Mouse (Mus musculus) forebrain, embryonic 15.5 days (tissue): ENCODE results near the gene Crybb1. TPM values are rescaled to one million over a fixed set of nuclear protein-coding genes. Genes with fewer than 3 reads are reported as not detected.

Experiments
- ATAC-seq: fragments of 200-750 bp; cut with Nextera tagmentation; replicated peaks from 2 replicates; pipeline ENCODE4 v1.8.0; 2017; ENCODE audit warnings: mild to moderate bottlenecking, moderate TSS enrichment, moderate library complexity
- H3K27ac ChIP-seq: fragments of 300-500 bp; sonication (generic); replicated peaks from 2 replicates; pipeline ENCODE4 v1.5.1; 2015; ENCODE audit warnings: mild to moderate bottlenecking, inconsistent platforms
- H3K27me3 ChIP-seq: fragments of 300-500 bp; sonication (generic); 2 replicates; pipeline ENCODE4 v1.6.1; 2015; ENCODE audit warnings: inconsistent platforms
- H3K36me3 ChIP-seq: fragments of 300-500 bp; sonication (generic); 2 replicates; pipeline ENCODE4 v1.6.1; 2015; ENCODE audit warnings: mild to moderate bottlenecking, inconsistent platforms
- H3K4me1 ChIP-seq: fragments of 300-500 bp; sonication (generic); 2 replicates; pipeline ENCODE4 v1.6.1; 2015; ENCODE audit warnings: inconsistent platforms
- H3K4me2 ChIP-seq: fragments of 300-500 bp; sonication (generic); replicated peaks from 2 replicates; pipeline ENCODE4 v1.6.1; 2015; ENCODE audit warnings: mild to moderate bottlenecking, inconsistent platforms
- H3K4me3 ChIP-seq: fragments of 300-500 bp; sonication (generic); 2 replicates; pipeline ENCODE4 v1.5.1; 2015; ENCODE audit warnings: mild to moderate bottlenecking, inconsistent platforms
- H3K9ac ChIP-seq: fragments of 300-500 bp; sonication (generic); replicated peaks from 2 replicates; pipeline ENCODE4 v1.6.1; 2015; ENCODE audit warnings: mild to moderate bottlenecking, inconsistent platforms
- H3K9me3 ChIP-seq: fragments of 300-500 bp; sonication (generic); 2 replicates; pipeline ENCODE4 v1.6.1; 2016; ENCODE audit warnings: inconsistent platforms
- WGBS: fragments of 180-500 bp; shearing (Covaris S2); methylation state at CpG from one replicate; pipeline ENCODE4 v1.1.7; 2015; ENCODE audit warnings: mixed read lengths; 5-methylcytosine and 5-hydroxymethylcytosine counted together
- polyA plus RNA-seq: library from polyadenylated mRNA; unstranded; fragments of >200 nt; fragmentation: Nextera tagmentation; extraction: Ambion mirVana; gene quantifications from 2 replicates; pipeline ENCODE4 v1.2.1, GENCODE M21; 2015

Crybb1 gene
- polyA plus RNA-seq, 1 experiment from 2014 or later = 5.4 TPM

- ATAC-seq = no peak
- Histone ChIP-seq H3K27me3 (no peaks in the 10 kb centered on the region), H3K9me3 (no peaks in the 10 kb centered on the region), H3K36me3 (no peaks in the 10 kb centered on the region), H3K4me2 (no peak overlapping the region), H3K27ac (peak overlapping the region; percentile 24), H3K9ac (no peak overlapping the region), H3K4me3 (no peak overlapping the region), H3K4me1 (peaks cover 24% of the 10 kb centered on the region)
- WGBS = 52% methylated on average over 3 of the region's 3 CpGs
Observed at GRCm38 (mm10) chr5:112238781-112239482, 16.7 kb upstream of the Crybb1 start.

- Histone ChIP-seq H3K27me3 (no peaks in the 10 kb centered on the region), H3K4me2 (no peak overlapping the region)
- 2% methylated on average over 10 of the region's 10 CpGs for WGBS
Observed at GRCm38 (mm10) chr5:112240761-112241160, 14.9 kb upstream of the Crybb1 start.

GRCm38 (mm10) chr5:112241849-112242248 is 13.8 kb upstream of the Crybb1 start:
- no peak overlapping the region for H3K4me2 ChIP-seq
- H3K4me3 ChIP-seq = no peak overlapping the region
- no peaks in the 10 kb centered on the region for H3K36me3 ChIP-seq
- H3K27ac ChIP-seq = no peak overlapping the region
- H3K27me3 ChIP-seq = no peaks in the 10 kb centered on the region
- no peak for ATAC-seq
- WGBS = 78% methylated on average over 2 of the region's 2 CpGs
- no peaks in the 10 kb centered on the region for H3K9me3 ChIP-seq
- peaks cover 24% of the 10 kb centered on the region for H3K4me1 ChIP-seq
- no peak overlapping the region for H3K9ac ChIP-seq

More at GRCm38 (mm10) chr5:112240761-112241160, 14.9 kb upstream of the Crybb1 start:
- no peaks in the 10 kb centered on the region for H3K9me3 ChIP-seq
- no peaks in the 10 kb centered on the region for H3K36me3 ChIP-seq
- H3K4me3 ChIP-seq = no peak overlapping the region
- no peak overlapping the region for H3K27ac ChIP-seq
- H3K4me1 ChIP-seq = peaks cover 24% of the 10 kb centered on the region
- peak; percentile 58 for ATAC-seq
- H3K9ac ChIP-seq = no peak overlapping the region

- H3K9me3 ChIP-seq = no peaks in the 10 kb centered on the region
- no peak for ATAC-seq
- no peaks in the 10 kb centered on the region for H3K36me3 ChIP-seq
- no peak overlapping the region for H3K9ac ChIP-seq
- H3K4me3 ChIP-seq = no peak overlapping the region
- H3K27me3 ChIP-seq = no peaks in the 10 kb centered on the region
- 52% methylated on average over 5 of the region's 5 CpGs for WGBS
- H3K4me2 ChIP-seq = no peak overlapping the region
- H3K27ac ChIP-seq = no peak overlapping the region
- H3K4me1 ChIP-seq = peaks cover 19% of the 10 kb centered on the region
Observed at GRCm38 (mm10) chr5:112242361-112242778, 13.2 kb upstream of the Crybb1 start.

GRCm38 (mm10) chr5:112243041-112243440 is 12.6 kb upstream of the Crybb1 start:
- no peak overlapping the region for H3K4me2 ChIP-seq
- no peak overlapping the region for H3K9ac ChIP-seq
- H3K27me3 ChIP-seq = no peaks in the 10 kb centered on the region
- no peak for ATAC-seq
- H3K27ac ChIP-seq = no peak overlapping the region
- H3K9me3 ChIP-seq = no peaks in the 10 kb centered on the region
- no peak overlapping the region for H3K4me3 ChIP-seq
- no peaks in the 10 kb centered on the region for H3K36me3 ChIP-seq
- WGBS = 65% methylated on average over 5 of the region's 5 CpGs
- peaks cover 12% of the 10 kb centered on the region for H3K4me1 ChIP-seq

GRCm38 (mm10) chr5:112243539-112244274 is 11.9 kb upstream of the Crybb1 start:
- no peak overlapping the region for H3K9ac ChIP-seq
- H3K27me3 ChIP-seq = no peaks in the 10 kb centered on the region
- H3K9me3 ChIP-seq = no peaks in the 10 kb centered on the region
- 71% methylated on average over 10 of the region's 10 CpGs for WGBS
- peaks cover 5% of the 10 kb centered on the region for H3K4me1 ChIP-seq
- H3K4me3 ChIP-seq = no peak overlapping the region
- no peak for ATAC-seq
- H3K27ac ChIP-seq = no peak overlapping the region
- no peaks in the 10 kb centered on the region for H3K36me3 ChIP-seq
- no peak overlapping the region for H3K4me2 ChIP-seq

- Histone ChIP-seq H3K27ac (no peak overlapping the region), H3K4me3 (no peak overlapping the region), H3K9me3 (no peaks in the 10 kb centered on the region), H3K9ac (no peak overlapping the region), H3K4me2 (no peak overlapping the region), H3K36me3 (no peaks in the 10 kb centered on the region), H3K27me3 (no peaks in the 10 kb centered on the region), H3K4me1 (peaks cover 2% of the 10 kb centered on the region)
- ATAC-seq = no peak
- 81% methylated on average over 1 of the region's 1 CpGs for WGBS
Observed at GRCm38 (mm10) chr5:112244275-112244562, 11.4 kb upstream of the Crybb1 start.

GRCm38 (mm10) chr5:112244890-112245615 is 10.6 kb upstream of the Crybb1 start:
- Histone ChIP-seq H3K4me1 (peaks cover 2% of the 10 kb centered on the region; the same call in 1 of the 2 replicates), H3K4me2 (no peak overlapping the region), H3K27ac (no peak overlapping the region), H3K9me3 (no peaks in the 10 kb centered on the region), H3K36me3 (no peaks in the 10 kb centered on the region), H3K4me3 (no peak overlapping the region), H3K9ac (no peak overlapping the region), H3K27me3 (no peaks in the 10 kb centered on the region)
- ATAC-seq = no peak
- WGBS = 56% methylated on average over 8 of the region's 8 CpGs

- Histone ChIP-seq H3K4me2 (no peak overlapping the region), H3K27ac (no peak overlapping the region)
- ATAC-seq = no peak
Observed at GRCm38 (mm10) chr5:112247399-112247798, 8.2 kb upstream of the Crybb1 start.

GRCm38 (mm10) chr5:112249106-112249505 is 6.5 kb upstream of the Crybb1 start:
- no peak overlapping the region for H3K27ac ChIP-seq
- no peak overlapping the region for H3K4me3 ChIP-seq
- H3K9ac ChIP-seq = no peak overlapping the region
- no peaks in the 10 kb centered on the region for H3K27me3 ChIP-seq
- WGBS = 91% methylated on average over 11 of the region's 11 CpGs
- H3K36me3 ChIP-seq = no peaks in the 10 kb centered on the region
- H3K9me3 ChIP-seq = no peaks in the 10 kb centered on the region
- no peak overlapping the region for H3K4me2 ChIP-seq
- ATAC-seq = no peak
- H3K4me1 ChIP-seq = peaks cover 3% of the 10 kb centered on the region; the same call in 1 of the 2 replicates

More at GRCm38 (mm10) chr5:112247399-112247798, 8.2 kb upstream of the Crybb1 start:
- no peak overlapping the region for H3K9ac ChIP-seq
- H3K9me3 ChIP-seq = no peaks in the 10 kb centered on the region
- no peaks in the 10 kb centered on the region for H3K4me1 ChIP-seq
- H3K27me3 ChIP-seq = no peaks in the 10 kb centered on the region
- no peak overlapping the region for H3K4me3 ChIP-seq
- 51% methylated on average over 8 of the region's 8 CpGs for WGBS
- no peaks in the 10 kb centered on the region for H3K36me3 ChIP-seq

- no peak within 1 kb of the TSS for H3K4me2 ChIP-seq
- no peak for ATAC-seq
- H3K4me1 ChIP-seq = peaks cover 21% of the 10 kb centered on the region
- H3K27me3 ChIP-seq = no peaks in the 10 kb centered on the region
- no peaks in the 10 kb centered on the region for H3K36me3 ChIP-seq
- no peak within 1 kb of the TSS for H3K27ac ChIP-seq
- no peaks in the 10 kb centered on the region for H3K9me3 ChIP-seq
- no peak within 1 kb of the TSS for H3K9ac ChIP-seq
- WGBS = 68% methylated on average over 2 of the region's 2 CpGs
- H3K4me3 ChIP-seq = no peak within 1 kb of the TSS
Observed at GRCm38 (mm10) chr5:112252400-112252799, 3.2 kb upstream of the Crybb1 start, which contains the start of gene Cryba4. Gene Cryba4, minus strand, starts transcription at chr5:112252518.

- Histone ChIP-seq H3K9me3 (no peaks in the 10 kb centered on the region), H3K4me2 (no peak overlapping the region), H3K27ac (no peak overlapping the region), H3K9ac (no peak overlapping the region), H3K4me3 (no peak overlapping the region), H3K4me1 (peaks cover 21% of the 10 kb centered on the region), H3K36me3 (no peaks in the 10 kb centered on the region), H3K27me3 (no peaks in the 10 kb centered on the region)
- 13% methylated on average over 8 of the region's 8 CpGs for WGBS
- no peak for ATAC-seq
Observed at GRCm38 (mm10) chr5:112253169-112253568, 2.4 kb upstream of the Crybb1 start.
